Mouse (Mus musculus) small intestine, adult 2 months (tissue): ENCODE results near the gene Pdk3.

ENCODE experiments used
- CTCF ChIP-seq: fragments of 200-500 bp; IDR thresholded peaks from 2 replicates; pipeline ENCODE4 v1.5.1; 2012; ENCODE audit warnings: low read depth, mild to moderate bottlenecking, control low read depth, inconsistent platforms, low read length, moderate library complexity, mixed read lengths; ENCODE audit not compliant: insufficient replicate concordance, insufficient read length; ENCODE audit errors: extremely low read depth
- POLR2A ChIP-seq: fragments of 200-500 bp; IDR thresholded peaks from 2 replicates; pipeline ENCODE4 v1.6.1; 2012; ENCODE audit warnings: low read depth, mild to moderate bottlenecking, control low read depth, inconsistent platforms, low read length, moderate library complexity

- no peak for TF ChIP-seq POLR2A
- no peak for TF ChIP-seq CTCF
Measured at GRCm38 (mm10) chrX:93831561-93832336, at the start of gene Pdk3.
